Mouse (Mus musculus): Measurements from ENCODE around the gene Fktn.
"Not testable (repeated sequence)": the region's sequence is repeated elsewhere in the genome, so short reads cannot be mapped to it uniquely, and the experiment has no call there.

The Fktn gene

DNA sequence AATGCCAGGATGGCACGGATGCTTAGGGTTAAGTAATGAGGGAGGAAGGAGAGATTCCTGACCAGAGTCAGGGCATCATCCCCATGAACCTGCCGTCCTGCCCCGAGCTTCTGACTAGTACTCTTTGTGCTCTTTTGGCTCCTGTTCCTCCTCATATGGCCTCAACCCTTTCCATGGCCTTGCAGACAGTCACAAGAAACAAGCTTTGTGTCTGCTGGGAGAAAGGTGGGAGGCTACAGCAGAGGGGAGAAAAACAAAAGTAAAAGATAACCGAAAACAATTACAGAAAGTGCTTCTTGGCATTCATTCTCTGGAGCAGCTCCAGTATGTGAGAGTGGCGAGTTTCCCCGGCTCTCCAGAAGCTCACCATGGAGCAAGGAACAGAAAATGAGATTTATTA, 60.1 kb downstream of the Fktn start:
- no peak for DNase-seq

DNA sequence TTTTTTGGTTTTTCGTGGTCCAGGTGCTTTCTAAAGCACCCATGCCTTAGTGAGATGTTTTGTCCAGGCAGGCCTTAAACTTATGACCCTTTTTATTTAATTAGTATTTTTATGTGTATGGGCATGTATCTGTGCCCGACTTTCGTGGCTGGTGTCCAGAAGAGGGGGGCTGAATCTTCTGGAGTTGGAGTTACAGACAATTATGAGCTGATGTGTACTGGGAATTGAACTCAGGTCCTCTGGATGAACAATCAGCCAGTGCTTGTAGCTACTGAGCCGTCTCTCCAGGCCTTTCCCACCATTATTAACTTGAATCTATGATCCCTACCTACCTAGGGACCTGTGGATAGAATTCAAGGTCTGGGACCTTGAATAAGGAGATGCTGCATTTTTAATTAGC, 67.6 kb downstream of the Fktn start:
- no peak for DNase-seq

DNA sequence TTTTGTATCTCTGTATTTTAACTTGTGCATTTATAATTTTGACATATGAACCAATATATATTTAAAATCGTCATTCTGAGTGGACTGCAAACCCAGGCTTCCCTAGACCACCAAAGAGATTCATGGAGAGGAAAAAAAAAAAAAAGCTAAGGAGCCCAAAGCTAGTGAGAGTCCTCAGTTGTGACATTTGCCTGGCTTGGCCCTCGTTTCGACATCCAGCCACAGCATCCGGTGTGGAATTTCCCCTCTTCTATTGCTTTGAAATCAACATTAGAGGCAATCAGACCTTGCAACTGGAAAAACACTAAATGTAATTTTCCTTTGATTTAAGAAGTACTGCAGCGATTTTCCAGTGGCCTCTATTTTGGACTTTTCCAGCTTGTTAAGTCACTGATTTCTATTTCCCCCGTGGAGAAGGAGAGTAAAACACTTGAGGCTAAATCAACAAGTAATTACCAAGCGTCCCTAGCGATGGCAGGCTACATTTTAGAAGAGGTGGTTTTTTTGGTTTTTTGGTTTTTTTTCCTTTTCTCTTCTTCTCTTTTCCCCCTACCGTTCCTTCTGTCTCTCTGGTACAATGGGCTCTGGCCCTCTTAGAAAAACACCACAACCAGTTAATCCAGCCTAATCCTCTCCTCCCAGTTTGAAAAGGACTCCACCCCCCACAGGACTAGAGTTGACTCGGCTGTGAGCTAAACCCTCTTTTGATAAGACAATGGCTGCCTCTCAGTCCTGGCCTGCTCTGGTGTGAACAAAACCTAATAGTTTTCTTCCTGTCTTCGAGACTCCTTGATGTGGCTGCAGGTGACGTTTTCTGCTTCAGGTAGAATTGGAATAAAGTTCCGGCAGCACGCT, 68.6 kb downstream of the Fktn start:
- DNase-seq, result no peak

DNA sequence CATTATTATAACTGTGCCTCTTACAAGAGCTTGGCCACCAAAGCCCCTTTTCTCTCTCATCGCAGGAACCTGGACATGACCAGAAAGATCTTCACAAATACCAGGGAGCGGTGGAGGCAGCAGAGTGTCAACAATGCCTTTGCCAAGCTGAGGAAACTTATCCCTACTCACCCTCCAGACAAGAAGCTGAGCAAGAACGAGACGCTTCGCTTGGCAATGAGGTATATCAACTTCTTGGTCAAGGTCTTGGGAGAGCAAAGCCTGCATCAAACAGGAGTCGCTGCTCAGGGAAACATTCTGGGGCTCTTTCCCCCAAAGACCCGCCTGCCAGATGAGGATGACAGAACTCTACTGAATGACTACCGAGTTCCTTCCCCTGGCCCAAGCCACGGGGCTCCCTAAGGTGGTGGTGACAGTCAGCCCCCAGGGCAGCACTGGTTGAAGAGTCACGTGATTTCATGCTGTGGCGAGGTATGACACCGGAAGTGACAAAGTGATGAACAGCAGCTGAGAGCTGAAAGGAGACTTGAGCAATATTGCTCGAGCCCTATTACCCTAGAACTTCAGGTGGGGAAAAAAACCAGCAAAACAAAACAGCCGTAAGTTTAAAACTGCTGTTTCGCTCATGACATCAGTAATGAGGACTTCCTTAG, 72.1 kb downstream of the Fktn start:
- DNase-seq, result no peak

DNA sequence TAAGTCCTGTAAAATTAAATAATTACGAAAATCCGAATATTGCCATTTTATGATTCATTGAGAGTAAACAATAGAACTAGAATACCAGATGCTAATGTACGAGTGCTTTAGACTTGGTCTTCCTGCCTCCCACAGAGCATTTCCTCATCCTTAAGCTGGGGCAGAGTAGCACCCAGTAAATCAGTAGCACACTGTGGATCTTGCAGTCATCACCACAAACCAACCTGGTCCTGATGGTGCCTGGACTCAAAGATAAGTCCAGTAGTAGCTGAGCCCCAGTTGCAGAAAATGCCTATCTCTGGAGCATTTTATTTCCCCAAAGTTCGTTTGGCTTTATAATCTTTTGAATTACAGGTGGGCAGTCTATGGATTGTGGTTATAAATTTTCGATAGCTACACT, 73.1 kb downstream of the Fktn start:
- no peak for DNase-seq

DNA sequence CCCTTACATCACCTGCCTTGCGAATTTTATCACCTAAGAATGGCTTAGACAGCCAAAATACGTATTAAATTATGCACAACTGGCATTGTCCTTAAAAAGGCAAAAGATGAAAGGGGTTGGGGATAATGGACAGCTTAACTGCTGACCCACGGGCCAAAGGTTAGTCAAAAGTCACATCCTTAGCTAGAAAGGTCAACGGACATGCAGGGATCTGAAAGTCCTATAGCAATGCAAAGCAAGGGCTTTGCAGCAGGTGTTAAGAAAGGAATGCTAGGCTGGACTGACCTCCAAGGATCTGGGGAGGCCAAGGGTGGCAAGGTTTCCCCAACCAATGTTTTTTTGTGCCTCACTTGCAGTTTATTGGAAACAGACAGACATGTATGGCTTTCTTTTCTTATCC, 75.5 kb downstream of the Fktn start:
- DNase-seq, result no peak

DNA sequence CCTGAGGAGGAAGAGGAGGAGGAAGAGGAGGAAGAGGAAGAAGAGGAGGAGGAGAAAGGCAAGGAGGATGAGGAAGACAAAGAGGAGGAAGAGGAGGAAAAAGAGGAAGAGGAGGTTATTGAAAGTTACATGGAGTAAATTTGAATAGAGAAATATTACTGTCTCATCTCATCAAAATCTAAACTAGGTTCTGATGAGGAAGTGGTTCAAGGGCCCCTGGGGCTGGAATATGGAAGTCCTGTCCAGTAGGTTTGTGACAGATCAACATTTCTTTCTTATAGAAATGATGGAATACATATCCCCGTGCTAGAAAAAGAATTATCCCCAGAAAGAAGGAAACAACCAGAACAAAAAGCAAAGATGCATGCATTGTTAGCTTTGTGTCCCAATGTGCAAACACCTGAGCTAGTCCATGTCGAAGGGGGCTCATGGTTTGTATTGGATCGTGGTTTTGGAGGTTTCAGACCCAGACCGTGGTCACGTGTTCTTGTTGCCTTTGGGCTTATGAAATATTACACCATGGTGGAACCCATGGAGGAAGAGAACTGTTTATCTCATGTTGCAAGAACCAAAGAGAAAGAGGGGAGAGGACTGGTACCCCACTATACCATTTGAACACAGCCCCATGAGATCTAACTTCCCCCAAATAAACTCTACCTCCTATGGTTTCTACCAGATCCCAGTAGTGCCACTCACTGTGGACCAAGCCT, 80.6 kb downstream of the Fktn start:
- DNase-seq, result no peak

DNA sequence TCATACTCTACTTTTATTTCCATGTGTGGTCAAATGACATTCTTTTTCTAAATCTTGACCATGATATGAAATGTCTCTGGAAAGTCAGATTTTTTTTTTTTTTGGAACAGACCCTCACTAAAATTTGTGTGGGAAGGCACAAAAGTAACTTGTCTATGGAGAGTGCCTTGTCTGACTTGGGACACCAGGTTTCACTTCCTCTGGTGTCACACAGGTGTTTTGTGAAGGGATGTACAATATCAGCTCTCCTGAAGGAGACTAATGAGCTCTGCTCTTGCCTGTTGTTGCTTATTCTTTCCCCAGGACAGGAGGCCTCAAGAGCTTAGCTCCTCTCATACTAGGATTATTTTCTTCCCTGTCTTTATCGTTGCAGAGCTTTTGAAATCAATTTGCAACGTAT, 81.3 kb downstream of the Fktn start:
- DNase-seq, result no peak

DNA sequence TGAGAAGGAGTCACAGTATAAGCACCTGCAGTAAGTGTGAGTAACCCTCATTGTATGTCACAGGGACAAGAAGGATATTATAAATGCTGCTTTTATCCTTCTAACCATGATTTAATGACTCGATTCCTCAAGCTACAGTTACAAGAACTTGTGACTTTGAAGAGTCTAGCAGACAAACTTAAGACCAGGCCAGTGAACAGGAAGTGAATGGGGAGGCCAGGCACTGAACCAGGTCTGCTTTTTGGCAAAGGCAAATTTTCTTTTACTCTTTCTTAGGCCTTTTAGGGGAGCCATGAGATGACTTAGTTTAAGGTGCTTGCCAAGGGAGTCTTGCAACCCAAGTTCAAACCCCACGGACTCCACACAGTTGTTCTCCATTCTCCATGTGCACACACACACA, 81.9 kb downstream of the Fktn start:
- DNase-seq, result no peak

DNA sequence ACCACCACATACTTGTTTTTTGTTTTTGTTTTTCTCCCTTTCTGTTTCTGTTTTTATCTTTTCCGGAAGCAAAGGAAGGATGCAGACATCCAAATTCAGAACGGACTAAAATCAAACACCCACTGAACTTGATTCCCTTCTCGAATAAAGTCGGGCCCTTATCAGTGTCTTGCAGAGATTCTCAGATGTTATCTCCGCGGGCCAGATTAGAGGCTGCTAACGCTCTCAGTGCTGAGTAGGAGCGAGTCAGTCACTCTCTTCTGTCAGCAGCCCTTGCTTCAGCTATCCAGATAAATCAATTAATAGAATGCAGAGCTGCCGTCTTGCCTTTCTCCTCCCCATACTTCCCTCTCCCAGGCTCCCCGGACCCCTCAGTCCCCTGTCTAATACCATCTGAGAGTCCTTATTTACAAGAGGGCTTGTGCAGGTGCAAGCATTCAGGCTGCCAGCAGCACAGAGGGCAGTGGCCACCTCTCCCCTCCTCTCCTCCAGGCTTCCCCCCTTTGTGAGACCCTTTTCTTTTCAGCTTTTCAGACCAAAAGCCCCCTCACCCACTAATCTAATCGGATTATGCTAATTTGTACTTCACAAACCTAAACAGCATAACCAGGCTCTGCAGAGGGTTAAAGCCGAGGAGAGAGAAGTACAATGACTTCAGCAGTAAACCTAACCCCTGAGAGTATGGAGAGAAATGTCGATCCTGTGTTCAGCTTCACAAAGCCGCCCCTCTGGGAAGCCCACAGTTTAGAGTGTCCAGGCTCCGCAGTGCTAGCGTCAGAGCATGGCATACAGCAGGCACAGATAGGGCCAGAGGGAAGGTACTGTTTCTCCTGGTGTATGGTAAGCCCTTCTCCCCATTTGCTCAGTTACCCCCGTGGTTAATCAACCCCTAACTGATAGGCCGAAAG, 83.3 kb downstream of the Fktn start:
- DNase-seq, result no peak

DNA sequence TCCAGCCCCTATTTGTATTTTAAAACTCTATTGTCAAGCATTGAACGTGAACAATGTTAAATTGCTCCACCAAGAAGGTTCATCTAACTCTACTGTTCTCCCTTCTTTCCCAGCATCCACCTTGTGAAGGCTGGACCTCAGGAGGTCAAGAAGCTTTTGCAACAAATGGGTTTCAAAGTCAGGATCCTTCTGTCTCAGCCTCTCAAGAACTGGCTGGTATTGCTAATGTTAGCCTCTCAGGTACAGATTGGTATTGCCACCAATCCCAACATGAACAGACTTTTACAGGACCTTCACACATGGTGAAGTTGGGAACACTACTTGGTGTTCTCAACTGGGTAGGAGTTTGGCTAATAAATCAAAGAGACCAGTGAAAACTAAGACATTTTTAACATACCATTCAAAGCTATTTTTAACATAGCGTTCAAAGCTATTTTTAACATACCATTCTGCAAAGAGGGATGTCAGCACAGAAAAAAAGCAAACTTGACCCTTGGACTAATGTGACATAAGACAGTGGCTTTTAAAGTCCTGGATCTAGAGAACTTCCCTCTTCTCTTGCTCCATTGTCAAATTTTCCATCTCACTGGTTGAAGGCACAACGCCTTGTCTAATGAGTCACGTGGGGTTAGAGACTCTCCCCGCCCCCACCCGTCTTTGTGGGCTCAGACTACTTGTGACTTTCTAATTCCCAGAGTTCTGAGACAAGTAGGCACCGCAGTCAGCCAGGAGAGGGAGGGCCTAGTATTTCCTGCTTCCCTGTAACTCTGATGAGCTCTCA, 85.3 kb downstream of the Fktn start:
- no peak for DNase-seq

DNA sequence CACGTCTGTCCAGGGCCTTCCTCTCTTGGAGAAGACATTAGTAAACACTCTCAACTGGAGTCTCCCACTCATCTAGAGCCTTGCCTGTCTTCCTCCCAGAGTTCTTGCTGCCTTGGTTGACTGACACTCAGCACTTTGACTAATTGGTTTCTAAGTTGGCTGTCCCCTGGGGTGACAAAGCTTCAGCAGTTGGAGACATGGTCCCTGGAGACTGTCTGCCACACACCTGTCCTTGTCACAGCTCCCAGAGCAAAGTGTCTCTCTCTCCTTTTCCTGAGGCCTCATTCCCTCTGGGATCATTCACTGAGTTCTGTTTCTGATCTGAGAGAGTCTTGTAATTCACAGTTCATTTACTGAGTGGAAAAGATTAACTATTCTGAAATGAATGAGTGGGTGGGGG, 86.0 kb downstream of the Fktn start:
- no peak for DNase-seq

DNA sequence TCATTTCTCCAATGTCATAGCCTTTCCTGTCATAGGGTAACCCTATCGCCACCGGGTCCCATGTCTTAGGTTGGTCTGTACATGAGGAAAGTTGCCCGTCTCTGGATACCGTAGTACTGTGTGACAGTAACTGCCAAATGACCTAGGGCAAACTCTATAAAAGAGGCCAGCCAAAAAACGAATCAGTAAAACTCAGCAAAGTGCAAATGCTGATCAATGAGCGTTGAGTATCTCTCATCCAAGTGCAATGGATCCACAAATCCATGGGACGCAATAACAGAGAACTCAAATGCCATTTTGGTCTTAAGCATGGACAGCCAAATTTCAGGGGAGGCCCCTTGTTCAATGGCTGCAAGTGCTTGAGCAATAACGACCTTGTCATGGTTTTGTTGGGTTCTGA, 89.9 kb downstream of the Fktn start:
- DNase-seq, result not testable (repeated sequence)

DNA sequence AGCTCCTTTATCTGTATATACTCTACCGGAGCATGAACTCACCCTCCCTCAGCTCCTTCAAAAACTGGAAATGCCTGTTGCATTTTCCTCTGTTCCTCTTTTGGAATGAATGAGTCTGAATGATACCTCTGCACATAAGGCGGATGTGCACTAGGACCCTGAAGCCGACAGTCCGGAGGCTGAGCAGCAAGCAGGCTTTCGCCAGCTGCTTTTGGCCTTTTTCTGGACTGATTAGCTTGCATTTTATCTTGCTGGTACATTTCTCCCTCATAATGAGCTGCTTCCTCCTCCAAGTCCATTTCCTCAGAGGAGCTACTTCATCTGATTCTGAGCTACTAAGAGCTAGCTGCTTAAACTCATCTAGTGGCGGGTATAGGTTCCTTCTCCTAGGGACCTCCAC, 92.6 kb downstream of the Fktn start:
- not testable (repeated sequence) for DNase-seq

DNA sequence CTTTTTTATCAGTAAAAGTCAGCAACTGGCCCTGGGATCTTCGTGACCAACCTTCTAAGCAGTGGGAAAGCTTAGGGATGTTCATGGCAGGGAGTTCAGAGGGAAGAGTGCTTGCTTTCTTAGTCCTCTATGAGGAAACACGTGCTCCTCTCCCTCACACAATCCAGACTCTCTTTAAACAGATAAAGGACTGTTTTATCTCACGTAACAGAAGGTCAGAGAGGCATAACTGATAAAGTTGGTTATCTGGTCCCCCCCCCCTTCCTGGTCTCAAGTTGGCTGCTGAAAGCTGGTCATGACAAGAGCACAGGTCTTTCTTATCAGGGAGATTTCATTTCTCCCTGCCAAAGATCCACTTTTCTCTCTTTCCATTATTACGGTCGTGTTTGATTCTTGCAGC, 104.5 kb downstream of the Fktn start:
- DNase-seq, result no peak

DNA sequence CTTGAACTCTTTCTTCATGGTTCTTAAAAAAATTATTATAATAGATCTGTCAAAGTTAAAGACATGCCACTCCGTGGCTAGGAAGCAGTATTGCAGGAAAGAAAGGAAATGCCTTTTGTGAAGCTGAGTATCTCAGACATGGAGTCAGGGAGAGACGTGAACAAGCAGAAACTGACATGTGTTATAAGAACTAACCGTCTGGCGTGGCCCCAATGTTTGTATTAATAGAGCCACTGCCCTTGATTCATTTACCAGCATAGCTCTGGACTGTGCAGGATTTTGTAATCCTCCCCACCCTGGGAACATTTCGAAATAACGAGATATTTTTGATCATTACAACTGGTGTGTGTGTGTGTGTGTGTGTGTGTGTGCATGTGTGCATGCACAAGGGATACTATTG, 109.9 kb downstream of the Fktn start:
- no peak for DNase-seq

DNA sequence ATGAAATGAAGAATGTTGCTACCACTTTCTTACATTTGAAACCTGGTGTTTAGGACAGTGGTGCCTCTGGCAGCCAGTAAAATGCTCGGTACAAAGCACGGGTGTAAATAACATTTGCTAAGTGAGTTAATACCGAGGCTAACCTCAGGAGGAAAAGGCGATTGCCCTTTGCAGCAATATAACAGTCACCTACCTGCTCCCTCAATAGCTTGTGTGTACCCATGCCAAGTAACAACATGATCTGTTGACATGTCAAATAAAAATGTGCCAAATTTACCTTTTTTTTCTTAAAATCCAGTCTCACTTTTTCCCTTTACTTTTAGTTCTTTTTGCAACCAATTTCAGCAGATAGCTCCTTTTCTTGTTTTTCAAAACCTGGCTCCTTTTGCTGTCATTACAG, 111.0 kb downstream of the Fktn start:
- DNase-seq, result no peak

DNA sequence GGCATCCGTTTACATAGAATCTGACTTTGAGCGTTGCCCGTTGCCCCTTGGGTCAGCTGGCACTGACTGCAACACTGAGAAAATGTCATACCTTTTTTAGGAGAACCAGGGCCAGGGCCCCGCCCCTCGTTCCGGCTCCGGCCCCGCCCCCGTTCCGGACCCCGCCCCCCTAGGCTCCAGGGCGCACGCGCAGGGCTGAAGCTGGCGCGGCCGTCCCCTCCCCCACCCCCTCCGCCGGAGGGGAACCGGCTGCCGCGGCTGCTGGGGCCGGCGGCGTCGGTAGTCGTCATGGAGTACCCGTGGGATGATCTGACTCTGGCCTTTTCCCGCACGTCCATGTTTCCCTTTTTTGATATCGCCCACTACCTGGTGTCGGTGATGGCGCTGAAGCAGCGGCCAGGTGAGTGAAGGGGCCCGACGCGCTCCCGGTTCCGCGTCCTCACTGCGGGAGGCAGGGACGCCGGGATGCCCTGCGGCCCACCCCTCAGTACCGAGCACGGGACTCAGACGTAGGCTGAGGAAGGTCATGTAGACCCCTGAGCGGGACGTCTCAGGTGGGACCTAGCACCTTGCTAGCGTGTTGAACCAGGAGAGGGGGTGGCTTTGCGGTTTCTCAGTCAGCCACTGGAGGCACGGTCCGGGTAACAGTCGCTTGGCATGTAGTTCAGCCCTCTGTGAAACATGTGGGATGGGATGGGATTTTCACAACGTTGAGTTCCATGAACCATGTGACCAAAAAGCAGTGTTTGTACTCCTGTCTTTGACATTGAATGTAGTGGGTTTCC, 112.2 kb downstream of the Fktn start, which contains the start of gene Tmem38b:
Tmem38b (plus strand) TSS at position 225 of the 785 bp plus-strand sequence.
- DNase-seq, result peak; percentile 73

DNA sequence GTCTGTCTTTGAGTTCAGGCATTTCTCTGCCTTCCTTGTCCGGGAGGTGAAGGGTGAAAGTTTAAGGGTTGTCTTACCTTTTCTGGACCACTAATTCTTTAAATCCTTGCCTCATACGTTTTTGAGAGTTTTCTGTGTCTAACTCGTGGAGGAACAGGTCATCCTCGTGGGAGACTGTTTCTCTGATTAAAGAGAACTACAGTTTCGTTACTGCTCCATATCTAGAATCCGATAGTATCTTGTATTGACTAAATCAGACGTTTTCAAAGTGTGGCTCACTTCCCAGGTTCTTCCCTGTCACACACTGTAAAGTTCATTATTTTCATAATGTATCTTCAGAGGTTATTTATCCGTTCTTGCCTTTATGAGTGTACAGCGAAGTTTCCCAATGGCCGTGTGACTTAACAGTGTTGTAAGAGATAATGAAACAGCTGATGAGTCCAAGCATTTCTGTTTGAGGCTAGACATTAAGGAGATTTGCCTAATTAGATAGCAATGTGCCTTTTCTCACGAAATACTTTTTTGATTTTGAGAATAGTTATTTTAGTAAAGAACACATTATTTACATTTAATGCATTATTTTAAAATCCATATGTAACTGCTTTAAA, 112.9 kb downstream of the Fktn start:
- DNase-seq, result no peak
